Mouse (Mus musculus) stomach, embryonic 14.5 days (tissue): ENCODE results near the gene Pom121l12. TPM values are rescaled to one million over a fixed set of nuclear protein-coding genes. Genes with fewer than 3 reads are reported as not detected.

Experiments used
- ATAC-seq: fragments of 200-750 bp; cut with Nextera tagmentation; 2 replicates; pipeline ENCODE4 v1.8.0; 2017; ENCODE audit warnings: low read depth, moderate TSS enrichment; ENCODE audit not compliant: insufficient number of reproducible peaks, insufficient read depth, low FRiP score
- H3K27ac ChIP-seq: fragments of 300-500 bp; sonication (generic); 2 replicates; pipeline ENCODE4 v1.5.1; 2014; ENCODE audit warnings: mild to moderate bottlenecking, low read length, moderate library complexity, mixed read lengths
- H3K27me3 ChIP-seq: fragments of 300-500 bp; sonication (generic); 2 replicates; pipeline ENCODE4 v1.6.1; 2014; ENCODE audit warnings: low read length, control low read depth, mixed read lengths; ENCODE audit not compliant: control insufficient read depth, insufficient read depth
- H3K36me3 ChIP-seq: fragments of 300-500 bp; sonication (generic); 2 replicates; pipeline ENCODE4 v1.6.1; 2014; ENCODE audit warnings: mild to moderate bottlenecking, control low read depth, low read length, moderate library complexity, mixed read lengths; ENCODE audit not compliant: control insufficient read depth, insufficient read depth
- H3K4me1 ChIP-seq: fragments of 300-500 bp; sonication (generic); 2 replicates; pipeline ENCODE4 v1.6.1; 2014; ENCODE audit warnings: low read length, control low read depth, mixed read lengths; ENCODE audit not compliant: control insufficient read depth, insufficient read depth
- H3K4me2 ChIP-seq: fragments of 300-500 bp; sonication (generic); replicated peaks from 2 replicates; pipeline ENCODE4 v1.6.1; 2014; ENCODE audit warnings: low read depth, low read length, control low read depth
- H3K4me3 ChIP-seq: fragments of 300-500 bp; sonication (generic); 2 replicates; pipeline ENCODE4 v1.5.1; 2014; ENCODE audit warnings: low read depth, low read length, control low read depth
- H3K9ac ChIP-seq: fragments of 300-500 bp; sonication (generic); replicated peaks from 2 replicates; pipeline ENCODE4 v1.6.1; 2014; ENCODE audit warnings: low read depth, mild to moderate bottlenecking, control low read depth, low read length, moderate library complexity, mixed read lengths
- H3K9me3 ChIP-seq: fragments of 300-500 bp; sonication (generic); 2 replicates; pipeline ENCODE4 v1.6.1; 2016; ENCODE audit warnings: low read depth, low read length, control low read depth; ENCODE audit not compliant: control insufficient read depth
- WGBS: fragments of 180-500 bp; shearing (Covaris S2); extraction: QIAGEN DNeasy Blood & Tissue Kit; methylation state at CpG from one replicate; pipeline ENCODE4 v1.1.7; 2014; 5-methylcytosine and 5-hydroxymethylcytosine counted together
- polyA plus RNA-seq: library from polyadenylated mRNA; unstranded; fragments of >200 nt; fragmentation: Nextera tagmentation; extraction: Ambion mirVana; gene quantifications from 2 replicates; pipeline ENCODE4 v1.2.1, GENCODE M21; 2014

Pom121l12 gene
- not detected in 2 replicates for polyA plus RNA-seq

DNA sequence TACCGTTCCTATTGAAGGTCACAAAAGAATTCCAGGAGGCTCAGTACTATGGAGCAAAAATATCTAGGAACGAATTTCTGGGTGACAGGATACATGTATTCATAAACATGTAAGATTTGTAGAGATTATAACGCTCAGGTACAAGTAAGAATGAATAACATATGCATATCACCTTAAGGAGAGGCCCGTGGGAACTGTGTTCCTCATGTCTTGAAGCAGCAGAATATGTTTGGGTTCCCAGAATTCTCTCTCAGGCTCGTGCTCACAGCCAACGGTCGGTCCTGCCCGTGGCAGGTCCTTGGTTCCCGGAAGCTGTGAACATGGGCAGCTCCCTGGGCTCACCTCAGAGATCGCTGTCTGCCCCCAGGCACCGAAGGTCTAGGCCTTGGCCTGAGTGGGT lies at the start of gene Pom121l12:
Pom121l12 (plus strand) TSS at position 301 of the 400 bp plus-strand sequence.
- no peak within 1 kb of the TSS for H3K4me3 ChIP-seq
- no peak within 1 kb of the TSS for H3K4me2 ChIP-seq
- no peaks in the 10 kb centered on the region for H3K9me3 ChIP-seq
- no peak within 1 kb of the TSS for H3K9ac ChIP-seq
- no peaks in the 10 kb centered on the region for H3K4me1 ChIP-seq
- WGBS: 85% methylated on average over 11 of the region's 11 CpGs
- no peak within 1 kb of the TSS for H3K27ac ChIP-seq
- H3K36me3 ChIP-seq: no peaks in the 10 kb centered on the region
- ATAC-seq: no peak
- no peaks in the 10 kb centered on the region for H3K27me3 ChIP-seq

DNA sequence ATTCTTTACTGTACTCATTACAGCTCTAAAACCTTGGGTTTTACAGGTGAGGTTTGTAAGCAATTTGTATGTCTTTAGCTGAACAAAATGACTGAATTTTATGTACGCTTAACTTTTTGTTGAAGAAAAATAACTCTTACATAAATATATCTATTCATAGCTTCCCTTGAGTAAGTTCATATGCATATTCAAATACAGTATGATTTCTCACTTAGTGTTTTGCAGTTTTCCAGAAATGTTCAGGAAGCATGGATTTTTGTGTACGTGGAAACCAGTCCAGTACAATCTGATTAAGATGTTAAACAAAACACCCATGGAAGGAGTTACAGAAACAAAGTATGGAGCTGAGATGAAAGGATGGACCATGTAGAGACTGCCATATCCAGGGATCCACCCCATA lies 12.8 kb downstream of the Pom121l12 start:
- Histone ChIP-seq H3K4me2 (no peak overlapping the region), H3K27ac (no peak overlapping the region)
- WGBS: 92% methylated on average over 2 of the region's 2 CpGs

More for the DNA sequence above, 12.8 kb downstream of the Pom121l12 start:
- Histone ChIP-seq H3K36me3 (no peaks in the 10 kb centered on the region), H3K9ac (no peak overlapping the region), H3K9me3 (no peaks in the 10 kb centered on the region), H3K27me3 (no peaks in the 10 kb centered on the region), H3K4me1 (no peaks in the 10 kb centered on the region), H3K4me3 (no peak overlapping the region)
- no peak for ATAC-seq
